Mouse (Mus musculus) neutrophil, adult 59 days (primary cell): Measurements from ENCODE around the gene Apobr. TPM values are rescaled to one million over a fixed set of nuclear protein-coding genes. Genes with fewer than 3 reads are reported as not detected.

Experiments
- total RNA-seq, 2 experiments: library from RNA; stranded (reverse); gene quantifications; 1 replicate in 1 of 2; 2 replicates in 1 of 2; pipeline ENCODE4 v1.2.4; 2023

The Apobr gene
- 100 to 1,000 TPM; 164 to 190 TPM for total RNA-seq

DNA sequence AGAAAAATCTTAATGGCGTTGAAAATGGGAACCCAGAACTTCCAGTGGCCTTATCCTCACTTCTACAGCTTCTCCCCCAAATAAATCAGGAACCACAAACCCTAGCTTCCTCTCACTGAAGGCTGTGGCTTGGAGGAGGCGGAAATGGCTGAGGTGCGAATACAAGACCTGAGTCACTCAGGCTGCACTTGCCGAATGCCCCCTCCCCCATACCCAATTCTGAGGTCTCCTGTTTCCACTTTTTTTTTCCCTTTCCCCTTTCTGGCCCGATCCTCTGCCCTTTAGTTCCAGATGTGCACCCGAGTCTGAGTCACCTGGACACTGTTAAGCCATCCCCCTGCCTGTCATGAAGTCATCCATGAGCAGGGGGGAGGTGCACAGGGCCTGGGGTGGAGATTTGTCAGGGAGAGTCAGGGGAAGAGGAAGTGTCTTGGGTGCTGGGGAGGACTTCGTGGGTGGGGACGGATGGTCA, at the start of gene Apobr:
Gene Apobr, plus strand, starts transcription at position 437 of the 472 bp plus-strand sequence.

GRCm38 (mm10) chr7:126566094-126566765, 18.5 kb upstream of the Apobr start, which contains the start of gene Eif3c:
Eif3c (minus strand) TSS chr7:126566411.

GRCm38 (mm10) chr7:126585717-126586116, 975 bp downstream of the Apobr start, which contains the start of gene Cln3:
Cln3 (minus strand) TSS chr7:126585817.

DNA sequence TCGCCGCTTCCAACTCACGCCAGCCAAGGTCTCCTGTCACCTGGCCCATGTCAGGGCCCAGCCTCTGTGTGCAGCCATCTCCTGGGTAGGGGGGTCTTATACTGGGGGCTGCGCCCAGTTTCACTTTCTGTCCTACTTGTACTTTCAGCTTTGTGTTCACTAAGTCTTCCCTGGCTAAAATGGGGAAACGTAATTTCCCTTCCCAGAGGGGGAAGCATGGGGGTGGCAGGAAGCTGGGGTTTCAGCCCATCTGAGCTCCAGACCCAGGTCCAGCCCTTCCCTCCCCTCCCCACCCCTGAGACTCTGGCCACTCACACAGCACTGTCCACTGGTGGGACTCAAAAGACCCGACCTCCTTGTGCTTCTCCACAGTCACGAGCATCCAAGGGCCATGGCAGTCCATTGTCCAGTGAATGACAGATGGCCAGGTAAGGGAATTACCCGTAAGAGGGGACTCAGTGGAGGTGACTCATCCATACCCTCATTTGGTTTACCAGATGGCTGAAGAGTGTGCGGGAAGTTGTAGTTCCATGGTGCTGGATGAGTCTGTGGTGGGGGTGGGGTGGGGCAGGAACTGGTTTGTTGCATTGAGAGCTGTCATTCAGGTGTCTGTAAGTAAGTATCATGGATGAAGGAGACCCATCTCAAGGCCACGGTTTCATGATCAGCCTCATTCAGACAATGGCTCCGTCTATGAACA, 10.3 kb downstream of the Apobr start, which contains the start of gene Il27:
Gene Il27, minus strand, starts transcription at position 80 of the 700 bp plus-strand sequence.

DNA sequence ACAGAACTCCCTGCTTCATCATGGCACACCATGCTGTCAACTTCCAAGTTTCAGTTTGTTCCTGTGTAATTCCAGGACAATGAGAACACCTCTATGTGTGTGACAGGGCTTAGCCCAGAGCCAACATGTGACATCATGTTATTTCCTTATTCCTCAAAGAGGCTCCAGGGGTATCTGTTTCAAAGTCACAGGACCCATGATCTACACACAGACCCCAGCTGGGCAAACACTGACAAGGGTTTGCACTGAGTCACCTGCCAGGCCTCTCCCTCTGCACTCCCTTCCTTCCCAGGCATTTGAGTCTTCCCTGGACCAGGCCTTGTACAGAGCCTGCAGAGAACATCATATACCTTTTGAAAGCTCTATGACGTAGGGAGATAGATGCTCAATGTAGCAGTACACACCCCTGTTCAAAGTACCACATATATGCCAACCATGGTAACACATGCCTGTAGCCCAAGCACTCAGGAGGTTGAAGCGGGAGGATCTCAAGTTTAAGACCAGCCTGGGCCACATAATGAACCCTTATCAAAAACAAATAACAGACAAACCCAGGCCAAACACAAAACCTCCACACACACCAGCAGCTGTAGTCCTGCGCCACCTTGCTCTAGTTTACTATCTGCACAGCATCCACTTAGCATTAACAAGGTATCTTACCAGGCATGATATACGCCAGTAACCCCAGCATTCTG, 46.2 kb downstream of the Apobr start, which contains the start of gene Nupr1:
Gene Nupr1, minus strand, starts transcription at position 38 of the 695 bp plus-strand sequence.

Other genes with a start within 250 kb of the Apobr start
- gene Lat, start 215.4 kb upstream of the Apobr start, total RNA-seq, result 1 to 10 TPM; 1.8 to 2.4 TPM
- 10 to 100 TPM; 26.2 to 38.0 TPM for gene Spns1, start 207.5 kb upstream of the Apobr start, total RNA-seq
- gene Nfatc2ip, start 188.2 kb upstream of the Apobr start, total RNA-seq, result 10 to 100 TPM; 11.5 to 12.0 TPM
- 10 to 100 TPM in 1 of 2 experiments, 1 to 10 TPM in 1; 3.9 to 11.7 TPM for gene Cd19, start 170.1 kb upstream of the Apobr start, total RNA-seq
- gene Rabep2, start 156.2 kb upstream of the Apobr start, total RNA-seq, result 10 to 100 TPM; 14.8 to 15.6 TPM
- gene Atp2a1, start 121.8 kb upstream of the Apobr start, total RNA-seq, result 1 to 10 TPM in 1 of 2 experiments, under 1 TPM in 1; 0.87 to 1.1 TPM
- 10 to 100 TPM; 45.4 to 49.2 TPM for gene Sh2b1, start 109.5 kb upstream of the Apobr start, total RNA-seq
- 10 to 100 TPM; 25.0 to 34.9 TPM for gene Tufm, start 97.6 kb upstream of the Apobr start, total RNA-seq
- gene Atxn2l, start 81.5 kb upstream of the Apobr start, total RNA-seq, result 100 to 1,000 TPM; 126 to 139 TPM
- gene Eif3c, start 18.5 kb upstream of the Apobr start, total RNA-seq, result 100 to 1,000 TPM in 1 of 2 experiments, 10 to 100 TPM in 1; 86.1 to 101 TPM
- gene Cln3, start 875 bp downstream of the Apobr start, total RNA-seq, result 100 to 1,000 TPM; 322 to 350 TPM
- gene Il27, start 10.0 kb downstream of the Apobr start, total RNA-seq, result 1 to 10 TPM; 4.2 to 4.7 TPM
- 10 to 100 TPM in 1 of 2 experiments, 1 to 10 TPM in 1; 8.4 to 13.6 TPM for gene Nupr1, start 45.9 kb downstream of the Apobr start, total RNA-seq
- gene Sgf29, start 64.4 kb downstream of the Apobr start, total RNA-seq, result 10 to 100 TPM; 21.3 to 28.0 TPM
- 1 to 10 TPM in 1 of 2 experiments, under 1 TPM in 1; 0.68 to 1.4 TPM for gene Sult1a1, start 91.5 kb downstream of the Apobr start, total RNA-seq
- 10 to 100 TPM; 42.8 to 66.2 TPM for gene Bola2, start 110.5 kb downstream of the Apobr start, total RNA-seq
- 10 to 100 TPM in 1 of 2 experiments, 1 to 10 TPM in 1; 8.0 to 10.3 TPM for gene Slx1b, start 110.8 kb downstream of the Apobr start, total RNA-seq
- gene Coro1a, start 122.8 kb downstream of the Apobr start, total RNA-seq, result 1,000 to 10,000 TPM; 1,849 to 1,913 TPM
- 100 to 1,000 TPM; 256 to 270 TPM for gene Mapk3, start 174.7 kb downstream of the Apobr start, total RNA-seq
- gene Gdpd3, start 181.4 kb downstream of the Apobr start, total RNA-seq, result 10 to 100 TPM; 27.6 to 27.7 TPM
- gene Ypel3, start 192.0 kb downstream of the Apobr start, total RNA-seq, result 100 to 1,000 TPM; 259 to 299 TPM
- gene Tbx6, start 196.5 kb downstream of the Apobr start, total RNA-seq, result 1 to 10 TPM; 6.4 to 6.9 TPM
- gene Ppp4c, start 207.6 kb downstream of the Apobr start, total RNA-seq, result 100 to 1,000 TPM; 230 to 231 TPM
- not detected for gene Fam57b, start 212.7 kb downstream of the Apobr start, total RNA-seq
- gene 4930451I11Rik, start 246.7 kb downstream of the Apobr start, total RNA-seq, result not detected